Mouse (Mus musculus) lung, postnatal 14 days (tissue): Measurements from ENCODE around the gene Lrrc1.

Experiments
- DNase-seq: peaks from one replicate; pipeline ENCODE4 v3.0.0; 2021

Gene Lrrc1

DNA sequence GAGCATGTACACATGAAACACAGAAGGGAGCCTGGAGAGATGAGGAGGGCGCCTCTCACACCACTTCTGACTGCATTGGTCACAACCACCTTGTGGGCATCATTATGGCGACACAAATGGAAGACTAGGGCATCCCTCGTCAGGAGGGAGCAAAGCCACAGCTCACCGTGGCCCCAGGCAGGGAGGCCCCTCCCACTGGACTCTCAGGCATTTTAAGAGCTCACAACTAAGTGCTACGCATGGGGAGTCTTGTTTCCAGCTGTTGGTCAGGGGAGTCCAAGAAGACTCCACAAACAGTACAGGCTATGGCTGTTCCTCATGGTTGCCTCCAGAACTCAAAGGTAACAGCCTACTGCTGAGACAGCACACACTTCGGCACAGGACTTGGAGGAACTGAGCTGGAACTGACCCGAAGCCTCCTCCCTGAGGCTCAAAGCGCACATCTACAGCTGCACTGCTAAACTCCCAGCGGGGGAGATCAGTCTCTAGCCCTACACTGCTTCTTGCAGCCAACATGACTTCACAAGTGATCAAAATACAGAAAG is 83.2 kb downstream of the Lrrc1 start:
- no peak for DNase-seq

DNA sequence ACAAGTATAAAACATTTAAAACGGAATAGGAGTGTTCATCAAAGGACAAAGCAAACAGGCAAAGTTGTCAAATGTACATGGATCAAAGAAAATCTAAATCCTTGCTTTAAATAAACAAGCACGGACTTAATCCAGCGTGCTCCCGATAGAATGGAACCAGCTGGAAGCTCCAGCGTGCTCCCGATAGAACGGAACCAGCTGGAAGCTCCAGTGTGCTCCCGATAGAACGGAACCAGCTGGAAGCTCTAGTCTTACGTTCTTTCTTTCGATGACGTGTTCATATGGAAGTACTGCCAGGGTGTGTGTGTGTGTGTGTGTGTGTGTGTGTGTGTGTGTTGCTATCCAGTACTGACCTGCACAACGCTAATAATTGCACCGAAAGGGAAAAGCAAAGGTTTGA is 84.3 kb downstream of the Lrrc1 start:
- no peak for DNase-seq

DNA sequence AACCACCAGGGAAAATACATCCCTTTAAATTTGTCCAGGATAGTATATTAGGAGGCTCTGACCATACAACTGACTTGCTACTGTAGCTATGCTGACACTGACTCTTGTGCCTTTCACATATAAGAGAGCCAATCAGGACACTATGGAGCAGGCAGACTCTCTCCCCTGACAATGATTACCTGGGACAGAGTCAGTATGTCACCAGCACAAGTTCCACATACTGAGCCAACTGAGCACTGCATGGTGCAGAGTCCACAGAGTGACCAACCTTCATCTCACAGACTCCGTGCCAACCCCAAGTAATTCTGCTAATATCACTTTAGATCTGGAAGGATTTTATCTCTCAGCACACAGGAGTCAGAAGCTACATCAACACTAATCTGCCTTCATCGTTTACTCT is 85.3 kb downstream of the Lrrc1 start:
- no peak for DNase-seq

DNA sequence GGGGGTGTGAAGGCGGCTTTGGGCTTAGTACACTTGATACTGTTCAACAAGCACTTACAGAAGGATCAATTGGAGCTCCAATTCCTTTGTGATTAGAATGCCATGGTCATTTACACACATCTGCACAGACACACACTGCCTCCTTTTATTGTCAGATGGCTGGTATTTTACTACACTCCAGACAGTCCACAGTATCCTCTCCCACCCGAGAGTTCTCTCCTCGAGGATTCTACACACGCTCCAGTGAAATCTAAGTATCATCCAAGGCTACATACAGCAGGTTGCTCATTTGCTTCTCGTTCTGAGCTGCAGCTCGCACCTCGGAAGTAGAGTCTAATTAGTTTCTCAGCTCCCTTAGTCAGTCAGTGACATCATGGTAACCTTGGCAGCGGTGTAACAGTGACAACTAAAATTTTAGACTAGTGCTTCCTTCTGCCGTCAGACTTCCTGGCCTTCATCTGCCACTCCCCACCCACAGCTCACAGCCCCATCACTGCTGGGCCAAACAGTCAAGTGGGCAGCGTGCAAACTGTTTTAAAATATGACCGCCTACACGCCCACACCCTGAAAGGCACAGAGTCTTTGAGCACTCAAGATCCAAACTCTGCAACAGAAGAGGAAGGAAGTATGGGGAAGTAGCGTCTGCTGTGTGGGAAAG is 88.4 kb downstream of the Lrrc1 start:
- no peak for DNase-seq

DNA sequence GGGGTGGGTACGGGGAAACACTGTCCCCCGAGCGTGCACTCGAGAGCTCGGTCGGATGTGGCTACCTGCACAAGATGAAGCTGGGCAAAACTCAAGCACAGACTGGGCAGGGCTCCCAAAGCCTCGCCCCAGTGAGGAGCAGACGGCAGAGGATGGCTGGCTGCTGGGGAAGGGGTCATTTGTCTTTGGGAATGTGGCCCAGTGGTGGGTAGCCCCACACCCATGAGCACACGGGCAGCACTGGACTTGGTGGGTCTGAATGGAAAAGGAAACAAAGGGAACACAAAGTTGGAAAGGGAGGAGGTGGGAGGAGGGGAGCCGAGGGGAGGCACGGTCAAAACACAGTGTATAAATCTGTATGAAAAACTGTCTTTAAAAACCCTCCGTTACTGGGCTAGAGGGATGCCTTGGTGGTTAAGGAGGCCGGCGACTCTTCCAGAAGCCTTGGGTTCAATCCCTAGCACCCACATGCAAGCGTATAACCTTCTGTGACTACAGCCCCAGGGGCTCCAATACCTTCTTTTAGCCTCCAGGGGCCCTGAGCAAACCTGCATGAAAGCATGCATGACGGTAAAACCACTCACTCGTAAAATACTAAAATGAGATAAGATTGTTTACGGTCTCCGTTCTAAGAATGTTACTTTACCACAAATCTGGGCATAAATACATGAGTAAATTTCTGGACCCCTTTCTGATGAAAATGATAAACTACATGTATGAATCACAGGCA is 89.1 kb downstream of the Lrrc1 start:
- no peak for DNase-seq

DNA sequence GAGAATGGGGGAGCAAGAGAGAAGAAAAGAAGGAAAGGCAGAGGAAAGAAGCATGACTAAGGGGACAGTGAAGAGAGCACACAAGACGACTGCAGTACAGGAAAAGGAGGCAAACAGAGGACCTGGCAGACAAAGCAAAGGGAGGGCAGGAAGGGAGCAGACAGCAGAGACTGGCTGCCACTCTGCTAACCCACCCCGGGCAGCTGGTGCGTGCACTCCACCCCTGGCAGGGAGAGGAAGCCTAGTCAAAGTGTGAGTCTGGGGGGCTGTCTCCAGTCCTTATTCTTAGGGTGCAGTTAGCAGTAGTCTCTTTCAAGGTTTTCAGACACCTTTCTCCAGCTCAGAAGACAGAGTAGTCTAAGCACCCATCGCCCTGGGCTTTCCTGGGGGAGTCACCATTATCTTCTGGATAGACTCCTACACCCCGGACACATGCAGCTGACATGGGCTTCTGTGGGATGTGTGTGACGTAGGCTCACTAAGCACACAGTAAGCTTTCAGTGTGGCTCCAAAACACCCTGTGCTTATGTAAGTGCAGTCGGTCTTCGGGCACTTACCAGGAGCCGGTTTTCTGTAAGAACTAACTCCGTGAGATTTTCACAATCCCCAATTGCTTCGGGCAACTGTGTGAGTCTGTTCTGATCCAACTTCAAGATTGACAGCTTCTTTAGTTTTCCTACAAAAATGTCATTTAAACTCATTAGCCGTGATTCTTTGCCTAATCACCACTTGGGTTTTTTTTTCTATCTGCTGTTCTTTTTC is 92.4 kb downstream of the Lrrc1 start:
- no peak for DNase-seq

DNA sequence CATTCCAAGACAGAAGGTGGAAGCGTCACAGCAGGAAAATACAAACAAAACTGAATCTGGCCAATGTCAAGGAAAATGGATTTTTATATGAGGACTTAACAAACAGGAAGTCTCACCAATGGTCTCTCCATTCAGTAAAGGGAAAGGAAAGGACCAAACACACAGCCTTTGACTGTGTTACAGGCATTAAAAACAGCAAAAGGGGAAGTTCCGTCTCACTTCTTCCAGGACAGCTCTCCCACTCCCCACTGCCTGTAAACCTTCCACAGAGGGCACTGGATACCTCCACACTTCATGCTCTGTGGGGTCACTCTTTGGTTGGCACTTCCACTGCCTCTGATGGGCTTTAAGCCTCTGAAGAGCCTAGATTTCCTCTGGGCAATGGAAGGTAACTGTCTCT is 94.2 kb downstream of the Lrrc1 start:
- DNase-seq: no peak

DNA sequence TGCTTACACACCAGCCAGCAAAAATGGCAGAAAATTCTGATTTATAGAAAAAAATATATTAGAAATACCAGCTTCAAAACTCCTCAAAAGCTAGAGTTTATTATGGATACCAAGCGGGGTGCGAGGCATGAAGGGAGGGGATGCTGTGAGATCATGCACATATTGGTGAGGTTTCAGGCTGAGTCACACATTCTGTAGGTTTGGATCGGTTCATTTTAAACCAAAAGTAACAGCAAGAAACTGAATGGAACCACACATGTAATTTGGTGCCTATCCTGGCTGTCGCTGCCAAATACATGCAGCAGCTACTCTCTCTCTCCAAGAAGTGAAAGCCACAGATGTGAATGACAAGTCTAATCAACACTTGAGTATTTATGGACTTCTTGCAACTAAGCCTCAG is 99.8 kb downstream of the Lrrc1 start:
- DNase-seq: no peak

DNA sequence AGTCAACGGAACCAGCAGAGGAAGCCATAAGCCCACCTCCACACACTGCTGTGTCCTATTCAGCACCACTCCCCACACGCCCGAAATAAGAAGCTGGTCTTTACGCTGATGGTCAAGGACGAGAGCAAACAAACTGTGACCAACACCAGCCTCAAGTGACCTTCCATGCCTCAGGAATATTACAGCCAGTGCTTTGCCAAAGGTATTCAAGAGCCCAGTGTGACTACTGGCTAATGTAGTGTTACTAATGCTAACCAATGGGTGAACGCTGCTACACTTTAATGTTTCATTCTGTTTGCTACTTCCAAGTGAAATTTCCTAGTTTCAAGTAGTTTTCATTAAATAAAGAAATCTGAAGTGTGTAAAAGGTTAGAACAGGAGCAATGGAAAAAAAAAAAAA is 105.3 kb downstream of the Lrrc1 start:
- DNase-seq: no peak

DNA sequence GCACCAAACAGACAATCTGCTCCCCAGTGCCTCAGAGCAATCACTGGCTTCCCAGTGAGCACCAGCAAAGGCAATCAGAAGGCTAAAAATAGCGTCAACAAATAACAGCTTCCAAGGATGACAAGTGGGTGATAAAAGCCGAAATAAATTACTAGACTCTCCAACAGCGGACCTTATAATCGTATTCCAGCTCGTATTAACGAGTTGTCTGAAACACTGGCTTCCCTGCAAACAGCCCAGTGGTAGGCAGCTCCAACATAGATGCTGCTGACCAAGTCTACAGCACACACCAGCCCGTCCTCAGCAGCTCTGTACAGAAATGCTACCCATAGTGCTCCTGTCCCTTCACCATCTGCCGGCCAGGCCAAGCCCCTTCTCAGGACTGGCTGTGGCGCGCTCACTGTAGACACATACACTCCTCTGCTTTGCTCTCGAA is 105.8 kb downstream of the Lrrc1 start:
- no peak for DNase-seq

DNA sequence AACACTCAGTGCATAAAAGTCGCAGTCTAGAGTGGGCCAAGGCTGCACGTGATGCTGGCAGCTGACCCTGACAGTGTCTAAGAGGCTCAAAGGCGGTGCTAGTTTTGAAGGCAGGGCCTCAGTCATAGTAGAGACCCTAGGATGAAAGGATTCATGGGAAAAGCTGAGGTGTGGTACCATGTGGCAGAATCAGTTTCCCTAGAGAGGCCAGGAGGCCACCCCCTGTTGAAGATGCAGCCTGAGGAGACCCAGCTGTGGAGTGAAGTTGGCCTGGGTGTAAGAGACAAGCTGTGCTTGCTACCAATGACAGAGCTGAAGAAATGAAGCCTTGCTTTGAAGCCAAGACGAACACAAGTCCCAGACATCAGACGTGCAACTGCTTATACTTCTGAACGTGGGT is 107.5 kb downstream of the Lrrc1 start:
- no peak for DNase-seq

DNA sequence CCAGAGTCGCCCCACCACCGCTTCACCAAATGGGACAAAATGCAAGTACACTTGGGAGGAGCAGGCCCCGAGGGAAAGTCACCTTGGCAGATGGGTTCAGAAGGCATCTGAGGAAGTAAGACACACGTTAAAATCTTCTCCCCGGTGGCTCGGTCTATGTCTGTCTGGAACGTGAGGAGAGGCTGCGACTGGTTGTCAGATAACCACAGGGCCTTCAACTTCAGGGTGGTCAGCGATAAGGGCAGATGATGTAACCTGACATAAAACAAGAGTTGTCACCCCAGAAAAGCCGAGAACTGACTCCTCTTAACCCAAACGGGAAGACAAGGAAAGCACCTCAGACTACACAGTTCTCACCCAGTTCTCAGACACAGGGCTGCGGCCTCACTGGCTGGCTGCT is 109.7 kb downstream of the Lrrc1 start:
- no peak for DNase-seq

DNA sequence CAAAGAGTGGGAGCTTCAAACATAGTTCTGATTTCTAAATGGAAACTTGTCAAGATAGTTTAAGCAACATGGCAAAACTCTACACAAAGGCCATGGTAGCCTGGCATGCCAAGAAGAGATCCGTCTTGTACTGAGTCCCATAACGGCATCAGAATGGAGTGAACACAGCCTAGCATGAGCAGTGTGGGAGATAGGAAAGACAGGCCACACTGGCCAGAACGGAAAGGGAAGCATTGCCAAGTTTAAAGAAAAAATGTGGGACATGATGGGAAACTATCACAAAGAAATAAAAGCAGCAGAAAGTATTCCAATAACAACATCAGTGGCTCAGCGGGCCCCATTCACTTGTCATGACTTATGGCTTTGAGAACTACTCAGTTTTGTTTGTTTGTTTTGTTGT is 111.2 kb downstream of the Lrrc1 start:
- DNase-seq: no peak

DNA sequence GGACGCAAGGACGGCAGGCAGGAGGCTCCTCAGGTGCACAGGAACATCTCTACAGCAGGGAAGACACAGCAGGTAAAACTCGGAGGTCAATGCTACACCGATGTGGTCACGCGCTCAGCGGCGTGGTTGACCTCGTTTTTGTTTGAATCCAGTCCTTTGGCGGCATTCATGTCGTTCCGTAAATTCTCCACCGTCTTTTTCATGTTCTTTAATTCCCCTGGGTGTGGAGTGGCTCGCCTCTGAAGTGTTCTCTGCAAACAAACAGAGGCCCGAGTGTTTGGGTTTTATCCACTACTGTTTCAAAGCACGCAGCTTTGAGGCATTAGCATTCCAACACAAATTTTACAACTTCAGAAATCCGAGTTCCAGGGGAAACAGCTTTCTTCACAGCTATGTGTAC is 112.6 kb downstream of the Lrrc1 start:
- peak; percentile 28 for DNase-seq

DNA sequence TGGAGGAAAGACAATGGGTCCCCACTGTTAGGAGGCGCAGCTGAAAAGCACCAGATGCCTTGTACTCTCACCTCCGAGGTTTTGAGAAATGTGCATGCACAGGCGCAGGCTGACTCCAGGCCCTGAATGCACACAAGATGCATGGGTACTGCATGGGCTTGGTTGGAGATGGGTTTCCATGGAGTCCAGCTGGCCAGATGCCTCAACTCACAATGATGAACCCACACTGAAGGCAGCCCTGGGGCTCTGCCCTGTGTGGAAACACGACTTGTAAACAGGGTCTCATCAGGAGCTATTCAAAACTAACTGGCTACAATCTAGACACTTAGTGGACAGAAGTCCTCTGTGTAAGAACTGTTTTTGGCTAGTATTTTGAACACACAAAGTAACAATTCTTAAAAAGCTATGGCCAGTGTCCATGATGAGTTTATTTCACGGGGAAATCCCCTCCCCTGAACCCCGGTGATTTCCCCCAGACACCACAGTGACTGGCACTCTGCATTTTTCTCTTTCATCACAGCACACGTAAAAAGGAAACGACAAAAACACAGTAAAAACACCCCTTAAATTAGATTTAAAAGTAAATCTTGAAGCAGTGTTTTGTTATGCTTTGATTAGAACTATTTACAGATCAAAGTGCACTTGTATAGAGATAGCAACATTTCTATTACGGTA is 114.1 kb downstream of the Lrrc1 start:
- DNase-seq: no peak

DNA sequence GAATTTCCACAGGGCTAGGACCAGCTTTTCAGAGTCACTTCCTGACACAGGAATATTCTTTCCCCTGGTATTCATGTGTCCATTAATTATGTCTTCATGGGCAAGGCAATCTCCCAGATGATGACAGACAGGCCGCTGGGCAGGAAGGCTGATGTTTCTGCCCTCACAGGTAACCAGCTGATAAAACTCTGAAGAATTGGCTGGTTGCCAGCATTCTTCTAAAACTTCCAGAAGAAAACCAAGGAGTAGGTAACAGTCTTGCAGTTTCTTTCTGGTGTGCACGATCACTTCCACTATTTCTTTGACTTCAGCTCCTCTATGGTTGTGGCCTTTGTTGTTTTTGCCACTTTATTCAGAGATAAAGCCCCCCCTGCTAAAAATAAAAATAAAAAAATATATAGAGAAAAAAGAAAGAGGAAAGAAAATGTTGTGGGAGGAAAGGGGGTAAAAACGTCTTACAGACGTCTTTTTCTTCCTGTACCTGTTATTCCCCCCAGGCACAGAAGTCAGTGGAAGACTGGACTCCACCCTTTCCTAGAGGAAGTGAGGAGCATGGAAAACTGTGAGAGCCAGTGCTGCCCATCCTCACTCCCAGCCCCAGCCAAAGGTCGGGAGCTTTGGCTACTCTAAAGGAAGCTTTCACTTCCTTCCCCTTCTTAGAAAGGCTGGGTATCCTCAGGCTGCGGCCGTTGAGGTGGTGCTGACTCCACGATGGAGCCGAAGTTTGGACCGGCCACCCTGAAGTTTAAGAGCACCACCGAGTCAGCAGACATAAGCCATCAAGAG is 115.2 kb downstream of the Lrrc1 start:
- DNase-seq: no peak

DNA sequence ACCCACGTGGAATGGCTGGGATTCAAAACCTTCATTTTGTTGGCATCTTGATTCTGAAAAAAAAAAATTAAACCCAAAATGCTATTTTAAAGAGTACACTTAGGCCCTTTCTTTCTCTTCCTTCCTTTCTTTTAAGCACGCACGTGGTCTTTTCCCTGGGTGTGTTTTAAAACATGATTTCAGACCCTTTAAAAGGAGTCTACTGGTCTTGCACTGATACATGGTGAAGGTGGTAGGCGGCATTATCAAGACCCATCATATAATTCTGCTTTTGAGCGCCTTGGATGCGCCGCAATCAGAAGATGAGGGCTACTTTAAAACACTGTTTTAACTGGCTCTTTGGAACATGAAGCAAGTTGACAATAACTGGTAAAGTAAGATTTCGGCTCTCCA is 115.9 kb downstream of the Lrrc1 start:
- DNase-seq: no peak

DNA sequence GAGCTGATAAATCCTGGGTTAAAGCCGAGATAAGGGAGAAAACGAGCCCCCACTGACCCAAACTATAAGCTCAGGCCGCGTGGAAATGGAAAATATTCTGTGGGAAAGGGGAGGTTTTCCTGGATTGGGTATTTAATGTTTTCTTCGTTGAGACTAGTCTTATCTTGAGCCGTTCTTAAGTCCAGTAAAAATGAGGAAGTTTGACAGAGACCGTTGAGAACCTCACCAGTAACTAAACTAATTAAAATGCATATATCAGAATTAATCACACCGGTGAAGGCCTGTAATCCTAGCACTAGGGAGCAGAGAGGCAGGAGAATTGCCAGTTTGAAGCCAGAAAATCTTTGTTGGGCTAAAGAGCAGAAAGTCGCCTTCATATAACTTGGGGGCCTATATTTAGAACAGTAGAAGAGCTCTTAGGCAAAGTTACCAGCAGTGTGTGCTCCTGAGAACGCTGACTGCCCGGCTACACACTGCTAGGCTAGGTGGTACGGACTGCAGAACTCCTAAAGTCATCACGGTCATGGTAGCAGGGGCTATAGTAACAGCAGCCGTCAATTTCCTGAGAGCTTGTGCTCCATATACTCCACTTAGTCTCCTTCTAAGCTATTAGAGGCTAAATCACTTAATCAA is 116.4 kb downstream of the Lrrc1 start:
- DNase-seq: no peak

DNA sequence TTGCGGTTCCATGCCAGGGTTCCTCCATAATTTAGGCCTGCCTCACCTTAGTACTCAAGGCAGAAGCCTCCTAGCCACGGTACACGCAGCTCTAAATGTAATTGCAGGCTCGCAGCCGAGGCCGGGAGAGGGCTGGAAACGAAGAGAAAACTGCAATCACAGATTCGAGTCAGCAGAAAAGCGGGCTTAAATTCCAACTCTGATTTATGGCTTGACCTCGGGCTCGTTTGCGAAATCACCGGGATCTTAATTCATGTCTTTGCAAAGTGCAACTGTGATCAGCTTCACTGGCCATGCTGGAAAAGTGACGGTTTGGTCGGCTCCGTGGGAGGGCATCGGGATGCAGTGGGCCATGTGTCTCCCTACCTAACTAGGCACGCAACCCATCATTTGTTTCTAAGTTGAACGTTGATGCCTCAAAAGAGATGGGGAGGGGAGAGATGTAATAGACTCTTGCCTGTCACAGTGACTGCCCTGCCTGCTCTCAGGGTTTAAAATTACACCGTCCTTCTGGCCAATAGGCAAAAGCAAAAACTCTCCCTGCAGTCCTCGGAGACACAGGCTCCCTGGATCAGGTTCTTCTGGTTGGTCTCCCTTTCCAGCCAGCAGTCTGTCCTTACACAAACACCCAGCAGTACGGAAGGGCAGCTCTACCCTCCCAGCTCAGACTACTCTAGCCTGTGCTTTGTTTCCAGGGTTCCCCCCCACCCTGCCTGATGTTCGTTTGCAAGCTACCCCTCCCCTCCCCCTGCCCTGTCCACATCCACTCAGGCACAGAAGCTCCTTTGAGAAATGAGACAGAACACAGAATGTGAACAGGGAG is 117.2 kb downstream of the Lrrc1 start:
- peak; percentile 42 for DNase-seq

DNA sequence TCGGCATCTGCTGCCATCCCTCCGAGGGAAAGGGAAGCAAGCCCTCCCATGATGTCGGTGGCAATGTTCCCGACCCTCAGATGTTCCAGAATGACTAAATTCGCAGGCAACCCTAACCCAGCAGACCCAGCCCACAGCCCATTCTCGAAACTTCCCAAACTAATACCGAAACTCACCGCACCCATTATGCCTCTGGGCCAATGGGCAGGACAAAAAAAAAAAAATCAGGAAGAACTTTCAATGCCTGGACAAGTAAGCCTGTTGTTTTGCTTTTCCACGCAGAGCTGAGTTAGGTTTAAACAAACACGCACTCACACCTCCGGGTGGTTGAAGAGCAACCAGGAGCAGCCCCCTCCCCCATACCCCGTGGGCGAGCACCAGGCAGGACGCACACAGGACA is 118.6 kb downstream of the Lrrc1 start:
- DNase-seq: no peak

DNA sequence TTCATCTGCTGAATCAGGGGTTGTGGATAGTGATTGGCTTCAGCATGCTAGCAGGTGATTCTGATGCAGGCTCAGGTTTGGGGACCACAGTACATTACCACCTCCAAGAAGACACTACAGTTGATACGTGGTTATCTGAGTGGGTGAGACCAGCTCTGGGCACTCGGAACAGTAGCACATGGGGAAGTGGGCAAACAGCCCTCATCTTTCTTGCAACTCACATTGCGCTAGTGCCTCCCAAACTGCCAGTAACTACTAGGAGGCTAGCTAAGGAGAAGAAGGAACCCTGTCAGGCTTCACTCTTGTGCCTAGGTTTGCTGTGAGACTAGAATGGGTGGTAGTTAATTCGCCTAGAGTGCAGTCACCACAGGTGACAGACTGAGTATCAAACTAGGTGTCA is 119.1 kb downstream of the Lrrc1 start:
- DNase-seq: no peak
